In genomic region chr8:115562362-115562761, GRCm38 (mm10) we compare ENCODE assay signal across 23 mouse cellular contexts.
A peak's percentile ranks its signal among the peaks of the same experiment; 100 is the strongest.
DNase-seq lines count a peak whose midpoint lies in the region; ATAC-seq and TF ChIP-seq lines count a peak whose summit lies in the region.
"Had no signal": no experiment of that assay in that cellular context is flagged by ENCODE, and none has a peak within 500 bp of the region (broad histone marks: within the 10 kb centered on the region; RNA-seq: fewer than 3 reads in every experiment).

No protein-coding gene starts in this region.

- no peak for ATAC-seq in midbrain, embryonic 16.5 days
- ATAC-seq: hindbrain, embryonic 16.5 days; Patski had no signal

- H3K36me3 ChIP-seq in heart, embryonic 10.5 days: no peaks in the 10 kb centered on the region
- no peaks in the 10 kb centered on the region for H3K36me3 ChIP-seq in midbrain, embryonic 10.5 days
- no peaks in the 10 kb centered on the region for H3K36me3 ChIP-seq in midbrain, embryonic 16.5 days (ENCODE audit: control insufficient read depth, insufficient read depth, low read length)
- H3K36me3 ChIP-seq: embryonic facial prominence, embryonic 12.5 days; forebrain, embryonic 12.5 days; G1E; heart, embryonic 15.5 days; limb, embryonic 10.5 days; liver, embryonic 13.5 days; lung, embryonic 15.5 days had no signal

- no peak overlapping the region for H3K4me3 ChIP-seq in heart, embryonic 10.5 days
- no peak overlapping the region for H3K4me3 ChIP-seq in midbrain, embryonic 10.5 days
- no peak overlapping the region for H3K4me3 ChIP-seq in layer of hippocampus, adult 2 months
- no peak overlapping the region for H3K4me3 ChIP-seq in midbrain, embryonic 16.5 days (ENCODE audit: low read depth, low read length)
- H3K4me3 ChIP-seq: embryonic facial prominence, embryonic 12.5 days; forebrain, embryonic 12.5 days; heart, embryonic 15.5 days; limb, embryonic 10.5 days; liver, embryonic 13.5 days; lung, embryonic 15.5 days had no signal

- 16% methylated on average over 4 of the region's 4 CpGs for WGBS in heart, embryonic 10.5 days
- WGBS in midbrain, embryonic 10.5 days: 31% methylated on average over 4 of the region's 4 CpGs
- 21% methylated on average over 4 of the region's 4 CpGs for WGBS in midbrain, embryonic 16.5 days

- H3K4me2 ChIP-seq in midbrain, embryonic 16.5 days (ENCODE audit: low read length): no peak overlapping the region
- H3K4me2 ChIP-seq: embryonic facial prominence, embryonic 12.5 days; forebrain, embryonic 12.5 days; heart, embryonic 15.5 days; liver, embryonic 13.5 days; lung, embryonic 15.5 days had no signal

- peaks cover 27% of the 10 kb centered on the region for H3K4me1 ChIP-seq in heart, embryonic 10.5 days
- H3K4me1 ChIP-seq in midbrain, embryonic 10.5 days: peaks cover 17% of the 10 kb centered on the region
- no peaks in the 10 kb centered on the region for H3K4me1 ChIP-seq in midbrain, embryonic 16.5 days (ENCODE audit: control insufficient read depth, insufficient read depth, low read length)
- H3K4me1 ChIP-seq: embryonic facial prominence, embryonic 12.5 days; lung, embryonic 15.5 days had no signal

- H3K9me3 ChIP-seq in heart, embryonic 10.5 days: no peaks in the 10 kb centered on the region
- no peaks in the 10 kb centered on the region for H3K9me3 ChIP-seq in midbrain, embryonic 10.5 days (replicated peaks)
- H3K9me3 ChIP-seq in midbrain, embryonic 16.5 days (replicated peaks; ENCODE audit: control insufficient read depth, low read length, poor library complexity, severe bottlenecking): no peaks in the 10 kb centered on the region
- H3K9me3 ChIP-seq: embryonic facial prominence, embryonic 12.5 days; forebrain, embryonic 12.5 days; heart, embryonic 15.5 days; limb, embryonic 10.5 days; liver, embryonic 13.5 days; lung, embryonic 15.5 days had no signal

- H3K27ac ChIP-seq in heart, embryonic 10.5 days: 0 out of 2 replicates have a peak overlapping the region, but pooled peaks have one; percentile 10
- H3K27ac ChIP-seq in midbrain, embryonic 10.5 days (replicated peaks): no peak overlapping the region
- no peak overlapping the region for H3K27ac ChIP-seq in layer of hippocampus, adult 2 months
- no peak overlapping the region for H3K27ac ChIP-seq in midbrain, embryonic 16.5 days (ENCODE audit: low read length)
- H3K27ac ChIP-seq: embryonic facial prominence, embryonic 12.5 days; forebrain, embryonic 12.5 days; heart, embryonic 15.5 days; kidney, postnatal 0 days; limb, embryonic 10.5 days; liver, embryonic 13.5 days; lung, embryonic 15.5 days had no signal

- H3K9ac ChIP-seq in midbrain, embryonic 16.5 days (ENCODE audit: low read depth, low read length): no peak overlapping the region
- H3K9ac ChIP-seq: embryonic facial prominence, embryonic 12.5 days; forebrain, embryonic 12.5 days; heart, embryonic 15.5 days; liver, embryonic 13.5 days; lung, embryonic 15.5 days had no signal

- H3K27me3 ChIP-seq in heart, embryonic 10.5 days (ENCODE audit: insufficient read depth, poor library complexity, severe bottlenecking): no peaks in the 10 kb centered on the region
- H3K27me3 ChIP-seq in midbrain, embryonic 10.5 days (ENCODE audit: low read depth, poor library complexity, severe bottlenecking): no peaks in the 10 kb centered on the region
- no peaks in the 10 kb centered on the region for H3K27me3 ChIP-seq in midbrain, embryonic 16.5 days (ENCODE audit: control insufficient read depth, insufficient read depth, low read depth, low read length)
- H3K27me3 ChIP-seq: embryonic facial prominence, embryonic 12.5 days; forebrain, embryonic 12.5 days; heart, embryonic 15.5 days; liver, embryonic 13.5 days; lung, embryonic 15.5 days; Patski had no signal

- no peak for TF ChIP-seq CTCF in layer of hippocampus, adult 2 months (conservative IDR thresholded peaks at IDR 0.05)

- DNase-seq in heart, embryonic 10.5 days (ENCODE audit: low spot score): peak; percentile 72
- no peak for DNase-seq in heart, postnatal 4 days
- DNase-seq in embryo, embryonic 10 days (ENCODE audit: low spot score): peak; percentile 29
- DNase-seq in embryo, embryonic 9.5 days (ENCODE audit: extremely low spot score): peak; percentile 32
- peak; percentile 54 for DNase-seq in mesoderm, embryonic 11.5 days (ENCODE audit: low read depth, low spot score)
- DNase-seq in midbrain, embryonic 10.5 days (ENCODE audit: low spot score): no peak
- DNase-seq in layer of hippocampus, adult 2 months (ENCODE audit: low spot score in 2 of 2): no peak
- DNase-seq: adrenal gland, postnatal 36 days; cerebellum, adult 9-10 months; heart, postnatal 36 days; kidney, adult 18-20 months; liver, embryonic 13.5 days; lung, postnatal 36 days had no signal

Comparison
In these comparisons a context has a peak if more than half of its experiments do, and no peak if none do; other contexts are left out.
1. DNase-seq: peak in heart, embryonic 10.5 days (single experiment), embryo, embryonic 10 days (single experiment), embryo, embryonic 9.5 days (single experiment) and mesoderm, embryonic 11.5 days (single experiment); none in heart, postnatal 4 days (single experiment), midbrain, embryonic 10.5 days (single experiment) and layer of hippocampus, adult 2 months (0 of 2).